26 mouse cellular contexts compared by ENCODE assay signal in genomic region chr15:6661951-6662350, GRCm38 (mm10). TPM values are rescaled to one million over a fixed set of nuclear protein-coding genes. Genes with fewer than 3 reads are reported as not detected.
DNase-seq lines count a peak whose midpoint lies in the region; ATAC-seq lines count a peak whose summit lies in the region.
"Had no signal": no experiment of that assay in that cellular context is flagged by ENCODE, and none has a peak within 500 bp of the region (broad histone marks: within the 10 kb centered on the region; RNA-seq: fewer than 3 reads in every experiment).

No protein-coding gene starts in this region.

- H3K4me2 ChIP-seq in kidney, embryonic 14.5 days (replicated peaks; ENCODE audit: low read depth, low read length): no peak overlapping the region
- no peak overlapping the region for H3K4me2 ChIP-seq in kidney, embryonic 16.5 days (replicated peaks; ENCODE audit: low read depth, low read length)
- H3K4me2 ChIP-seq in midbrain, embryonic 14.5 days (ENCODE audit: low read length): no peak overlapping the region
- H3K4me2 ChIP-seq in midbrain, embryonic 16.5 days (ENCODE audit: low read length): no peak overlapping the region
- no peak overlapping the region for H3K4me2 ChIP-seq in forebrain, embryonic 11.5 days (ENCODE audit: low read depth, low read length, severe bottlenecking)
- H3K4me2 ChIP-seq: embryonic facial prominence, embryonic 12.5 days; forebrain, embryonic 12.5 days had no signal

- no peak for DNase-seq in kidney, adult 18-20 months
- DNase-seq in kidney, postnatal 36 days: no peak
- DNase-seq in midbrain, embryonic 14.5 days: peak; percentile 7
- peak; percentile 53 for DNase-seq in ZHBTc4 (ENCODE audit: low read depth, low spot score)
- DNase-seq in forebrain, embryonic 11.5 days (ENCODE audit: low spot score): no peak
- DNase-seq: adrenal gland, adult 8-10 months; adrenal gland, postnatal 14 days; adrenal gland, postnatal 36 days; B cell, adult 2 months; cerebellum, adult 11-12 months; cerebellum, adult 2 months; cerebellum, adult 9-10 months; cerebellum, postnatal 10 days; cerebellum, postnatal 25 days had no signal

- H3K27ac ChIP-seq in kidney, embryonic 14.5 days (ENCODE audit: low read depth, low read length): no peak overlapping the region
- H3K27ac ChIP-seq in kidney, embryonic 16.5 days (ENCODE audit: low read length): no peak overlapping the region
- no peak overlapping the region for H3K27ac ChIP-seq in midbrain, embryonic 14.5 days (replicated peaks; ENCODE audit: low read depth, low read length)
- H3K27ac ChIP-seq in midbrain, embryonic 16.5 days (ENCODE audit: low read length): no peak overlapping the region
- no peak overlapping the region for H3K27ac ChIP-seq in forebrain, embryonic 11.5 days (ENCODE audit: low read depth, low read length)
- H3K27ac ChIP-seq: embryonic facial prominence, embryonic 10.5 days; embryonic facial prominence, embryonic 12.5 days; forebrain, embryonic 12.5 days had no signal

- H3K9ac ChIP-seq in kidney, embryonic 14.5 days (ENCODE audit: low read depth, low read length): no peak overlapping the region
- H3K9ac ChIP-seq in kidney, embryonic 16.5 days (replicated peaks; ENCODE audit: low read length): no peak overlapping the region
- H3K9ac ChIP-seq in midbrain, embryonic 14.5 days (replicated peaks; ENCODE audit: low read length): no peak overlapping the region
- no peak overlapping the region for H3K9ac ChIP-seq in midbrain, embryonic 16.5 days (ENCODE audit: low read depth, low read length)
- H3K9ac ChIP-seq in forebrain, embryonic 11.5 days (ENCODE audit: low read length): no peak overlapping the region
- H3K9ac ChIP-seq: embryonic facial prominence, embryonic 12.5 days; forebrain, embryonic 12.5 days had no signal

- peak; percentile 79 for ATAC-seq in kidney, embryonic 14.5 days (ENCODE audit: low FRiP score, low TSS enrichment)
- ATAC-seq in kidney, embryonic 16.5 days (ENCODE audit: low FRiP score, low TSS enrichment): peak; percentile 82; the same call in 1 of the 2 replicates
- no peak for ATAC-seq in midbrain, embryonic 14.5 days (ENCODE audit: low FRiP score, low TSS enrichment)
- no peak for ATAC-seq in midbrain, embryonic 16.5 days
- no peak for ATAC-seq in forebrain, embryonic 11.5 days (replicated peaks; ENCODE audit: low FRiP score)
- ATAC-seq: activated CD4-positive, CD25-positive, alpha-beta regulatory T cell, adult 4 months; CD4-positive, CD25-positive, alpha-beta regulatory T cell, adult 4 months; forebrain, embryonic 14.5 days; forebrain, embryonic 16.5 days had no signal

- H3K9me3 ChIP-seq in kidney, embryonic 14.5 days (ENCODE audit: control insufficient read depth, low read length): no peaks in the 10 kb centered on the region
- H3K9me3 ChIP-seq in kidney, embryonic 16.5 days (ENCODE audit: low read length): no peaks in the 10 kb centered on the region
- no peaks in the 10 kb centered on the region for H3K9me3 ChIP-seq in midbrain, embryonic 14.5 days (ENCODE audit: control insufficient read depth, low read length)
- no peaks in the 10 kb centered on the region for H3K9me3 ChIP-seq in midbrain, embryonic 16.5 days (replicated peaks; ENCODE audit: control insufficient read depth, low read length, poor library complexity, severe bottlenecking)
- H3K9me3 ChIP-seq in forebrain, embryonic 11.5 days (ENCODE audit: control insufficient read depth, low read length): no peaks in the 10 kb centered on the region
- H3K9me3 ChIP-seq: embryonic facial prominence, embryonic 10.5 days; embryonic facial prominence, embryonic 12.5 days; forebrain, embryonic 12.5 days; G1E had no signal

- 17% methylated on average over 3 of the region's 3 CpGs for WGBS in kidney, embryonic 14.5 days
- 18% methylated on average over 3 of the region's 3 CpGs for WGBS in kidney, embryonic 16.5 days
- 40% methylated on average over 3 of the region's 3 CpGs for WGBS in midbrain, embryonic 14.5 days
- WGBS in midbrain, embryonic 16.5 days: 36% methylated on average over 3 of the region's 3 CpGs
- 68% methylated on average over 3 of the region's 3 CpGs for WGBS in forebrain, embryonic 11.5 days

- no peak overlapping the region for H3K4me3 ChIP-seq in kidney, embryonic 14.5 days (ENCODE audit: low read length)
- H3K4me3 ChIP-seq in kidney, embryonic 16.5 days (ENCODE audit: low read length): no peak overlapping the region
- no peak overlapping the region for H3K4me3 ChIP-seq in midbrain, embryonic 14.5 days (replicated peaks; ENCODE audit: low read depth, low read length)
- H3K4me3 ChIP-seq in midbrain, embryonic 16.5 days (ENCODE audit: low read depth, low read length): no peak overlapping the region
- H3K4me3 ChIP-seq in forebrain, embryonic 11.5 days (ENCODE audit: low read depth, low read length): no peak overlapping the region
- H3K4me3 ChIP-seq: embryonic facial prominence, embryonic 10.5 days; embryonic facial prominence, embryonic 12.5 days; forebrain, embryonic 12.5 days had no signal

- no peaks in the 10 kb centered on the region for H3K27me3 ChIP-seq in kidney, embryonic 14.5 days (ENCODE audit: control insufficient read depth, insufficient read depth, low read length)
- H3K27me3 ChIP-seq in kidney, embryonic 16.5 days (ENCODE audit: insufficient read depth, low read length): no peaks in the 10 kb centered on the region
- no peaks in the 10 kb centered on the region for H3K27me3 ChIP-seq in midbrain, embryonic 14.5 days (ENCODE audit: control insufficient read depth, insufficient read depth, low read length)
- no peaks in the 10 kb centered on the region for H3K27me3 ChIP-seq in midbrain, embryonic 16.5 days (ENCODE audit: control insufficient read depth, insufficient read depth, low read depth, low read length)
- no peaks in the 10 kb centered on the region for H3K27me3 ChIP-seq in forebrain, embryonic 11.5 days (ENCODE audit: control insufficient read depth, insufficient read depth, low read length)
- H3K27me3 ChIP-seq: CH12.LX; embryonic facial prominence, embryonic 12.5 days; forebrain, embryonic 12.5 days had no signal

- no peaks in the 10 kb centered on the region for H3K4me1 ChIP-seq in kidney, embryonic 14.5 days (ENCODE audit: control insufficient read depth, insufficient read depth, low read length)
- no peaks in the 10 kb centered on the region for H3K4me1 ChIP-seq in kidney, embryonic 16.5 days (ENCODE audit: insufficient read depth, low read length)
- H3K4me1 ChIP-seq in midbrain, embryonic 14.5 days (ENCODE audit: control insufficient read depth, insufficient read depth, low read length): no peaks in the 10 kb centered on the region
- H3K4me1 ChIP-seq in midbrain, embryonic 16.5 days (ENCODE audit: control insufficient read depth, insufficient read depth, low read length): no peaks in the 10 kb centered on the region
- H3K4me1 ChIP-seq in forebrain, embryonic 11.5 days (replicated peaks; ENCODE audit: control insufficient read depth, insufficient read depth, low read length): no peaks in the 10 kb centered on the region
- H3K4me1 ChIP-seq: embryonic facial prominence, embryonic 10.5 days; embryonic facial prominence, embryonic 12.5 days; forebrain, embryonic 12.5 days had no signal

- H3K36me3 ChIP-seq in kidney, embryonic 14.5 days (ENCODE audit: control insufficient read depth, insufficient read depth, low read length): no peaks in the 10 kb centered on the region
- H3K36me3 ChIP-seq in kidney, embryonic 16.5 days (ENCODE audit: insufficient read depth, low read length): no peaks in the 10 kb centered on the region
- H3K36me3 ChIP-seq in midbrain, embryonic 14.5 days (ENCODE audit: control insufficient read depth, insufficient read depth, low read length): no peaks in the 10 kb centered on the region
- no peaks in the 10 kb centered on the region for H3K36me3 ChIP-seq in midbrain, embryonic 16.5 days (ENCODE audit: control insufficient read depth, insufficient read depth, low read length)
- H3K36me3 ChIP-seq in forebrain, embryonic 11.5 days (ENCODE audit: control insufficient read depth, insufficient read depth, low read length): no peaks in the 10 kb centered on the region
- H3K36me3 ChIP-seq: embryonic facial prominence, embryonic 10.5 days; embryonic facial prominence, embryonic 12.5 days; forebrain, embryonic 12.5 days had no signal

RNA-seq across cellular contexts. Expression of gene Rictor, which starts 46.2 kb away (rescaled TPM):
- polyA plus RNA-seq in kidney, embryonic 14.5 days (2014; fragmentation: Nextera tagmentation; extraction: Ambion mirVana): 31.3 and 46.1 TPM in 2 replicates
- 43.3 TPM in 2 replicates for polyA plus RNA-seq in kidney, embryonic 16.5 days (2015; fragmentation: Nextera tagmentation; extraction: Ambion mirVana)
- polyA plus RNA-seq in midbrain, embryonic 14.5 days (2014; fragmentation: Nextera tagmentation; extraction: Ambion mirVana): 43.9 and 59.1 TPM in 2 replicates
- 57.1 and 64.4 TPM in 2 replicates for polyA plus RNA-seq in midbrain, embryonic 16.5 days (2015; fragmentation: Nextera tagmentation; extraction: Ambion mirVana)
- 44.8 and 46.8 TPM in 2 replicates for polyA plus RNA-seq in forebrain, embryonic 11.5 days (2014; fragmentation: Nextera tagmentation; extraction: Ambion mirVana)

Comparison
In these comparisons a context has a peak if more than half of its experiments do, and no peak if none do; other contexts are left out.
1. ATAC-seq: peak in kidney, embryonic 14.5 days (single experiment) and kidney, embryonic 16.5 days (single experiment); none in midbrain, embryonic 14.5 days (single experiment), midbrain, embryonic 16.5 days (single experiment) and forebrain, embryonic 11.5 days (single experiment).
2. DNase-seq: peak in midbrain, embryonic 14.5 days (single experiment) and ZHBTc4 (single experiment); none in kidney, adult 18-20 months (single experiment), kidney, postnatal 36 days (0 of 2) and forebrain, embryonic 11.5 days (single experiment).